Mouse (Mus musculus): ENCODE data around the gene Traf3ip3. TPM values are rescaled to one million over a fixed set of nuclear protein-coding genes. Genes with fewer than 3 reads are reported as not detected.

Gene Traf3ip3
- total RNA-seq, 2 experiments from 2014 or later: 18.1 to 23.1 TPM

GRCm38 (mm10) chr1:193131311-193131948 lies 70.1 kb downstream of the Traf3ip3 start:
- ATAC-seq (replicated peaks; ENCODE audit: low FRiP score, poor library complexity, severe bottlenecking): no peak

GRCm38 (mm10) chr1:193130839-193131238 lies 70.7 kb downstream of the Traf3ip3 start:
- no peak for ATAC-seq (replicated peaks; ENCODE audit: low FRiP score, poor library complexity, severe bottlenecking)

GRCm38 (mm10) chr1:193130456-193130825 lies 71.1 kb downstream of the Traf3ip3 start:
- peak; percentile 19 for ATAC-seq (replicated peaks; ENCODE audit: low FRiP score, poor library complexity, severe bottlenecking)

- peak; percentile 91 for ATAC-seq (replicated peaks; ENCODE audit: low FRiP score, poor library complexity, severe bottlenecking)
Measured at GRCm38 (mm10) chr1:193129786-193130455, 71.6 kb downstream of the Traf3ip3 start, which contains the start of gene Diexf. Diexf (minus strand) TSS chr1:193130272.

GRCm38 (mm10) chr1:193129321-193129720 lies 72.2 kb downstream of the Traf3ip3 start:
- no peak for ATAC-seq (replicated peaks; ENCODE audit: low FRiP score, poor library complexity, severe bottlenecking)

- no peak for ATAC-seq (replicated peaks; ENCODE audit: low FRiP score, poor library complexity, severe bottlenecking)
Measured at GRCm38 (mm10) chr1:193128055-193128454, 73.4 kb downstream of the Traf3ip3 start.

GRCm38 (mm10) chr1:193125835-193126234 lies 75.7 kb downstream of the Traf3ip3 start:
- no peak for ATAC-seq (replicated peaks; ENCODE audit: low FRiP score, poor library complexity, severe bottlenecking)

Other genes with a start within 250 kb of the Traf3ip3 start
- gene Syt14, start 165.9 kb downstream of the Traf3ip3 start, total RNA-seq (2015; ENCODE audit: low replicate concordance): 17.1 and 18.8 TPM in 2 replicates
- 31.9 and 41.0 TPM in 2 replicates for gene Syt14, start 165.9 kb downstream of the Traf3ip3 start, total RNA-seq (2017; ENCODE audit: low replicate concordance)
- gene Diexf, start 71.4 kb downstream of the Traf3ip3 start, total RNA-seq (2015; ENCODE audit: low replicate concordance): 1.9 and 12.7 TPM in 2 replicates
- gene Diexf, start 71.4 kb downstream of the Traf3ip3 start, total RNA-seq (2017; ENCODE audit: low replicate concordance): 2.7 and 2.8 TPM in 2 replicates
- not detected in 2 replicates for gene Irf6, start 48.6 kb downstream of the Traf3ip3 start, total RNA-seq (2015; ENCODE audit: low replicate concordance)
- gene Irf6, start 48.6 kb downstream of the Traf3ip3 start, total RNA-seq (2017; ENCODE audit: low replicate concordance): 0.42 TPM in 1 of 2 replicates, not detected in the other
- 2.9 and 5.0 TPM in 2 replicates for gene A130010J15Rik, start 33.7 kb downstream of the Traf3ip3 start, total RNA-seq (2015; ENCODE audit: low replicate concordance)
- 1.3 and 1.4 TPM in 2 replicates for gene A130010J15Rik, start 33.7 kb downstream of the Traf3ip3 start, total RNA-seq (2017; ENCODE audit: low replicate concordance)
- 0.58 and 11.1 TPM in 2 replicates for gene Lamb3, start 6.0 kb upstream of the Traf3ip3 start, total RNA-seq (2015; ENCODE audit: low replicate concordance)
- gene Lamb3, start 6.0 kb upstream of the Traf3ip3 start, total RNA-seq (2017; ENCODE audit: low replicate concordance): 1.8 and 4.1 TPM in 2 replicates
- gene Hsd11b1, start 62.4 kb upstream of the Traf3ip3 start, total RNA-seq (2015; ENCODE audit: low replicate concordance): 55.6 and 58.0 TPM in 2 replicates
- gene Hsd11b1, start 62.4 kb upstream of the Traf3ip3 start, total RNA-seq (2017; ENCODE audit: low replicate concordance): 11.5 and 18.0 TPM in 2 replicates
- 13.3 and 13.4 TPM in 2 replicates for gene G0s2, start 71.5 kb upstream of the Traf3ip3 start, total RNA-seq (2015; ENCODE audit: low replicate concordance)
- gene G0s2, start 71.5 kb upstream of the Traf3ip3 start, total RNA-seq (2017; ENCODE audit: low replicate concordance): 15.5 and 16.6 TPM in 2 replicates
- not detected in 2 replicates for gene Camk1g, start 168.6 kb upstream of the Traf3ip3 start, total RNA-seq (2015; ENCODE audit: low replicate concordance)
- gene Camk1g, start 168.6 kb upstream of the Traf3ip3 start, total RNA-seq (2017; ENCODE audit: low replicate concordance): not detected in 2 replicates

All from erythroblast, adult 5-6 weeks (primary cell).